Mouse (Mus musculus) adrenal gland, postnatal 14 days (tissue): Measurements from ENCODE around the gene Rpl23a. TPM values are rescaled to one million over a fixed set of nuclear protein-coding genes. Genes with fewer than 3 reads are reported as not detected.
"Not testable (repeated sequence)": the region's sequence is repeated elsewhere in the genome, so short reads cannot be mapped to it uniquely, and the experiment has no call there.

ENCODE experiments used
- DNase-seq: peaks from one replicate; pipeline ENCODE4 v3.0.0; 2021; ENCODE audit warnings: mixed read lengths
- total RNA-seq: library from RNA; stranded (reverse); gene quantifications from 2 replicates; pipeline ENCODE4 v1.2.3, GENCODE M21; 2021

The Rpl23a gene
- total RNA-seq, 1 experiment from 2014 or later = 1,759 TPM

GRCm38 (mm10) chr11:78184702-78185101 lies 1.3 kb upstream of the Rpl23a start:
- not testable (repeated sequence) for DNase-seq

GRCm38 (mm10) chr11:78183884-78184514 lies 615 bp upstream of the Rpl23a start:
- DNase-seq = no peak

GRCm38 (mm10) chr11:78182450-78182849 lies 934 bp downstream of the Rpl23a start:
- no peak for DNase-seq

- no peak for DNase-seq
These were observed 1.5 kb downstream of the Rpl23a start for GRCm38 (mm10) chr11:78181830-78182357.

GRCm38 (mm10) chr11:78180081-78180761 lies 3.2 kb downstream of the Rpl23a start:
- no peak for DNase-seq

GRCm38 (mm10) chr11:78179438-78179999 lies 3.9 kb downstream of the Rpl23a start:
- no peak for DNase-seq

- DNase-seq = peak; percentile 84
These were observed 4.4 kb downstream of the Rpl23a start for GRCm38 (mm10) chr11:78178859-78179437.

- peak; percentile 97 for DNase-seq
These were observed 5.2 kb downstream of the Rpl23a start for GRCm38 (mm10) chr11:78177903-78178858.

- no peak for DNase-seq
These were observed 5.9 kb downstream of the Rpl23a start for GRCm38 (mm10) chr11:78177437-78177836.

- no peak for DNase-seq
These were observed 6.5 kb downstream of the Rpl23a start for GRCm38 (mm10) chr11:78176905-78177331.

- peak; percentile 94 for DNase-seq
These were observed 7.0 kb downstream of the Rpl23a start, which contains the start of the genes Nek8 and Tlcd1 for GRCm38 (mm10) chr11:78176402-78176862. Gene Nek8, minus strand, starts transcription at chr11:78176675. Gene Tlcd1, plus strand, starts transcription at chr11:78176711.

GRCm38 (mm10) chr11:78175771-78176401 lies 7.5 kb downstream of the Rpl23a start:
- DNase-seq = no peak

GRCm38 (mm10) chr11:78174506-78174905 lies 8.9 kb downstream of the Rpl23a start:
- no peak for DNase-seq

GRCm38 (mm10) chr11:78172748-78173383 lies 10.5 kb downstream of the Rpl23a start:
- DNase-seq = no peak

- DNase-seq = no peak
These were observed 11.2 kb downstream of the Rpl23a start for GRCm38 (mm10) chr11:78172034-78172747.

GRCm38 (mm10) chr11:78171328-78171727 lies 12.1 kb downstream of the Rpl23a start:
- no peak for DNase-seq

GRCm38 (mm10) chr11:78170306-78170705 lies 13.1 kb downstream of the Rpl23a start:
- no peak for DNase-seq

GRCm38 (mm10) chr11:78168541-78169468 lies 14.6 kb downstream of the Rpl23a start:
- DNase-seq = no peak
